Mouse (Mus musculus) intestine, embryonic 15.5 days (tissue): Measurements from ENCODE around the gene Nkx2-9. TPM values are rescaled to one million over a fixed set of nuclear protein-coding genes. Genes with fewer than 3 reads are reported as not detected.

Experiments used
- ATAC-seq: fragments of 200-750 bp; cut with Nextera tagmentation; 2 replicates; pipeline ENCODE4 v1.8.0; 2017; ENCODE audit warnings: moderate TSS enrichment, moderate library complexity
- H3K27ac ChIP-seq: fragments of 300-500 bp; sonication (generic); 2 replicates; pipeline ENCODE4 v1.5.1; 2015; ENCODE audit warnings: mild to moderate bottlenecking, inconsistent platforms
- H3K27me3 ChIP-seq: fragments of 300-500 bp; sonication (generic); replicated peaks from 2 replicates; pipeline ENCODE4 v1.6.1; 2015; ENCODE audit warnings: inconsistent platforms
- H3K36me3 ChIP-seq: fragments of 300-500 bp; sonication (generic); 2 replicates; pipeline ENCODE4 v1.6.1; 2015; ENCODE audit warnings: inconsistent platforms
- H3K4me1 ChIP-seq: fragments of 300-500 bp; sonication (generic); replicated peaks from 2 replicates; pipeline ENCODE4 v1.6.1; 2015; ENCODE audit warnings: inconsistent platforms
- H3K4me2 ChIP-seq: fragments of 300-500 bp; sonication (generic); replicated peaks from 2 replicates; pipeline ENCODE4 v1.6.1; 2015; ENCODE audit warnings: mild to moderate bottlenecking, inconsistent platforms
- H3K4me3 ChIP-seq: fragments of 300-500 bp; sonication (generic); replicated peaks from 2 replicates; pipeline ENCODE4 v1.5.1; 2015; ENCODE audit warnings: inconsistent platforms
- H3K9ac ChIP-seq: fragments of 300-500 bp; sonication (generic); 2 replicates; pipeline ENCODE4 v1.6.1; 2015; ENCODE audit warnings: inconsistent platforms
- H3K9me3 ChIP-seq: fragments of 300-500 bp; sonication (generic); 2 replicates; pipeline ENCODE4 v1.6.1; 2016; ENCODE audit warnings: inconsistent platforms
- WGBS: fragments of 180-500 bp; shearing (Covaris S2); methylation state at CpG from one replicate; pipeline ENCODE4 v1.1.7; 2015; 5-methylcytosine and 5-hydroxymethylcytosine counted together
- polyA plus RNA-seq: library from polyadenylated mRNA; unstranded; fragments of >200 nt; fragmentation: Nextera tagmentation; extraction: Ambion mirVana; gene quantifications from 2 replicates; pipeline ENCODE4 v1.2.1, GENCODE M21; 2015

Gene Nkx2-9
- not detected in 2 replicates for polyA plus RNA-seq

GRCm38 (mm10) chr12:56612761-56613437 is at the start of gene Nkx2-9:
Nkx2-9 (minus strand) TSS chr12:56613284.
- no peak within 1 kb of the TSS for H3K27ac ChIP-seq
- peaks cover 76% of the 10 kb centered on the region for H3K27me3 ChIP-seq
- no peaks in the 10 kb centered on the region for H3K36me3 ChIP-seq
- H3K4me3 ChIP-seq, result peak within 1 kb of the TSS; percentile 27
- peaks cover 16% of the 10 kb centered on the region for H3K4me1 ChIP-seq
- no peak within 1 kb of the TSS for H3K9ac ChIP-seq
- peak; percentile 43; the same call in 1 of the 2 replicates for ATAC-seq
- peak within 1 kb of the TSS; percentile 66 for H3K4me2 ChIP-seq
- no peaks in the 10 kb centered on the region for H3K9me3 ChIP-seq
- under 1% methylated on average over 40 of the region's 40 CpGs for WGBS

GRCm38 (mm10) chr12:56637181-56637566 is 24.1 kb upstream of the Nkx2-9 start:
- no peaks in the 10 kb centered on the region for H3K27me3 ChIP-seq
- no peak overlapping the region for H3K4me3 ChIP-seq
- H3K4me2 ChIP-seq, result peak overlapping the region; percentile 33; the same call in 1 of the 2 replicates
- no peaks in the 10 kb centered on the region for H3K36me3 ChIP-seq
- H3K27ac ChIP-seq, result no peak overlapping the region
- ATAC-seq, result no peak
- no peaks in the 10 kb centered on the region for H3K9me3 ChIP-seq
- 3% methylated on average over 5 of the region's 5 CpGs for whole genome bisulfite sequencing
- no peak overlapping the region for H3K9ac ChIP-seq
- H3K4me1 ChIP-seq, result no peaks in the 10 kb centered on the region

GRCm38 (mm10) chr12:56636534-56637180 is 23.6 kb upstream of the Nkx2-9 start:
- Histone ChIP-seq H3K36me3 (no peaks in the 10 kb centered on the region), H3K27me3 (no peaks in the 10 kb centered on the region), H3K9me3 (no peaks in the 10 kb centered on the region), H3K4me2 (peak overlapping the region; percentile 33; the same call in 1 of the 2 replicates), H3K9ac (no peak overlapping the region), H3K4me1 (no peaks in the 10 kb centered on the region), H3K4me3 (no peak overlapping the region), H3K27ac (no peak overlapping the region)
- ATAC-seq, result peak; percentile 72
- WGBS, result 22% methylated on average over 14 of the region's 14 CpGs

- WGBS, result 0% methylated on average over 1 of the region's 1 CpGs
- Histone ChIP-seq H3K27ac (no peak overlapping the region), H3K4me2 (no peak overlapping the region)
These were observed 3.0 kb upstream of the Nkx2-9 start for GRCm38 (mm10) chr12:56616088-56616487.

GRCm38 (mm10) chr12:56615391-56615790 is 2.3 kb upstream of the Nkx2-9 start:
- no peak for ATAC-seq
- H3K27me3 ChIP-seq, result peaks cover 71% of the 10 kb centered on the region

More at GRCm38 (mm10) chr12:56616088-56616487, 3.0 kb upstream of the Nkx2-9 start:
- no peak for ATAC-seq
- Histone ChIP-seq H3K36me3 (no peaks in the 10 kb centered on the region), H3K4me3 (no peak overlapping the region), H3K9ac (no peak overlapping the region), H3K9me3 (no peaks in the 10 kb centered on the region), H3K4me1 (peaks cover 16% of the 10 kb centered on the region), H3K27me3 (peaks cover 67% of the 10 kb centered on the region)

GRCm38 (mm10) chr12:56614513-56614912 is 1.4 kb upstream of the Nkx2-9 start:
- no peak for ATAC-seq
- no peak overlapping the region for H3K27ac ChIP-seq
- H3K9me3 ChIP-seq, result no peaks in the 10 kb centered on the region
- no peak overlapping the region for H3K4me2 ChIP-seq
- no peak overlapping the region for H3K9ac ChIP-seq
- H3K4me3 ChIP-seq, result no peak overlapping the region
- H3K4me1 ChIP-seq, result peaks cover 16% of the 10 kb centered on the region
- peaks cover 77% of the 10 kb centered on the region for H3K27me3 ChIP-seq
- WGBS, result 2% methylated on average over 21 of the region's 21 CpGs
- no peaks in the 10 kb centered on the region for H3K36me3 ChIP-seq

More at GRCm38 (mm10) chr12:56615391-56615790, 2.3 kb upstream of the Nkx2-9 start:
- Histone ChIP-seq H3K36me3 (no peaks in the 10 kb centered on the region), H3K9me3 (no peaks in the 10 kb centered on the region), H3K4me3 (no peak overlapping the region), H3K4me2 (no peak overlapping the region), H3K4me1 (peaks cover 16% of the 10 kb centered on the region), H3K9ac (no peak overlapping the region), H3K27ac (no peak overlapping the region)
- 7% methylated on average over 6 of the region's 6 CpGs for WGBS

GRCm38 (mm10) chr12:56613916-56614510 is 929 bp upstream of the Nkx2-9 start:
- WGBS, result 5% methylated on average over 14 of the region's 14 CpGs
- Histone ChIP-seq H3K4me1 (peaks cover 16% of the 10 kb centered on the region), H3K27ac (no peak overlapping the region), H3K9ac (no peak overlapping the region), H3K4me2 (no peak overlapping the region), H3K27me3 (peaks cover 81% of the 10 kb centered on the region), H3K4me3 (no peak overlapping the region), H3K36me3 (no peaks in the 10 kb centered on the region), H3K9me3 (no peaks in the 10 kb centered on the region)
- ATAC-seq, result no peak

- H3K27me3 ChIP-seq, result peaks cover 81% of the 10 kb centered on the region
- H3K9ac ChIP-seq, result no peak overlapping the region
- H3K9me3 ChIP-seq, result no peaks in the 10 kb centered on the region
- H3K4me3 ChIP-seq, result peak overlapping the region; percentile 12; the same call in 1 of the 2 replicates
- under 1% methylated on average over 6 of the region's 6 CpGs for WGBS
- H3K36me3 ChIP-seq, result no peaks in the 10 kb centered on the region
- no peak overlapping the region for H3K27ac ChIP-seq
- H3K4me1 ChIP-seq, result peaks cover 16% of the 10 kb centered on the region
- ATAC-seq, result no peak
- peak overlapping the region; percentile 48 for H3K4me2 ChIP-seq
These were observed 350 bp upstream of the Nkx2-9 start for GRCm38 (mm10) chr12:56613438-56613830.

GRCm38 (mm10) chr12:56612349-56612735 is 742 bp downstream of the Nkx2-9 start:
- Histone ChIP-seq H3K4me3 (peak overlapping the region; percentile 27), H3K27me3 (peaks cover 77% of the 10 kb centered on the region)

GRCm38 (mm10) chr12:56611504-56612348 is 1.4 kb downstream of the Nkx2-9 start:
- peak overlapping the region; percentile 66 for H3K4me2 ChIP-seq
- 2% methylated on average over 57 of the region's 57 CpGs for WGBS
- no peaks in the 10 kb centered on the region for H3K9me3 ChIP-seq
- H3K36me3 ChIP-seq, result no peaks in the 10 kb centered on the region
- H3K9ac ChIP-seq, result no peak overlapping the region
- no peak overlapping the region for H3K27ac ChIP-seq
- peaks cover 16% of the 10 kb centered on the region for H3K4me1 ChIP-seq
- ATAC-seq, result peak; percentile 53; the same call in 1 of the 2 replicates
- H3K4me3 ChIP-seq, result peak overlapping the region; percentile 27
- H3K27me3 ChIP-seq, result peaks cover 82% of the 10 kb centered on the region

More at GRCm38 (mm10) chr12:56612349-56612735, 742 bp downstream of the Nkx2-9 start:
- ATAC-seq, result no peak
- Histone ChIP-seq H3K36me3 (no peaks in the 10 kb centered on the region), H3K9me3 (no peaks in the 10 kb centered on the region), H3K4me1 (peaks cover 16% of the 10 kb centered on the region), H3K4me2 (peak overlapping the region; percentile 66), H3K9ac (no peak overlapping the region), H3K27ac (no peak overlapping the region)
- 1% methylated on average over 10 of the region's 10 CpGs for WGBS

GRCm38 (mm10) chr12:56610851-56611250 is 2.2 kb downstream of the Nkx2-9 start:
- no peak overlapping the region for H3K27ac ChIP-seq
- WGBS, result 7% methylated on average over 6 of the region's 6 CpGs
- no peak overlapping the region for H3K4me2 ChIP-seq
- H3K4me1 ChIP-seq, result peaks cover 16% of the 10 kb centered on the region
- H3K9me3 ChIP-seq, result no peaks in the 10 kb centered on the region
- H3K27me3 ChIP-seq, result peaks cover 80% of the 10 kb centered on the region
- H3K36me3 ChIP-seq, result no peaks in the 10 kb centered on the region
- H3K9ac ChIP-seq, result no peak overlapping the region
- no peak for ATAC-seq
- no peak overlapping the region for H3K4me3 ChIP-seq
